Mouse (Mus musculus): Measurements from ENCODE around the gene Eps15l1.

DNA sequence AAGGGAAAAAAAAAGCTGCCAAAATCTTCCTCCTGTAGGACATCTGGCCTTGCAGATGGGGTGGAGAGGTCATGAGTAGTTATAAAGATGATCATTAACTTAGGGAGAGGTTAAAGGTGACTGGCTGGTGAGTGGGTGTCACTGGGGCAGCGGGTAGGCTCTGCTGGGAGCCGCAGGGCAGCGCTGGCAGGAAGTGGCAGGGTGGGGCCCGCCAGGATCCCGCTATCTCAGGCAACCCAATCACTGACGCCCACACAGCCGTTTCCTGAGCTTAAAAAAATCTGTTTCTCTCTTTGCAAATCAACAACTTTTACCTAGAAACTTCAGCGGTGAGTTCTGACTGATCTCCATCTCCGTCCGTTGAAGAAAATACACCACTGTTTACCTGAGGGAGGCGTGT lies 67.0 kb downstream of the Eps15l1 start:
- TF ChIP-seq CTCF (IDR thresholded peaks at IDR 0.05; ENCODE audit: low read depth, low read length), result no peak
- no peak for TF ChIP-seq POLR2A (IDR thresholded peaks at IDR 0.05; ENCODE audit: extremely low read depth, insufficient read depth, low read length)
